Mouse (Mus musculus) liver, postnatal 0 days (tissue): ENCODE measurements around the gene 1700123L14Rik.

Experiments used
- CTCF ChIP-seq: sonication (generic); IDR thresholded peaks from 2 replicates; pipeline ENCODE4 v1.5.1; 2016; ENCODE audit warnings: antibody characterized with exemption, low read depth
- EP300 ChIP-seq: IDR thresholded peaks from 2 replicates; pipeline ENCODE4 v1.6.1; 2016; ENCODE audit warnings: antibody characterized with exemption, low read depth, mild to moderate bottlenecking

GRCm38 (mm10) chr6:96183392-96183791, 17.3 kb upstream of the 1700123L14Rik start:
- no peak for TF ChIP-seq CTCF
- no peak for TF ChIP-seq EP300
